Mouse (Mus musculus): ENCODE measurements around the gene Ascl2. TPM values are rescaled to one million over a fixed set of nuclear protein-coding genes. Genes with fewer than 3 reads are reported as not detected.
A peak's percentile ranks its signal among the peaks of the same experiment; 100 is the strongest.

The Ascl2 gene
- total RNA-seq (2014; rRNA removed) (2.9 TPM in 1 of 2 replicates, not detected in the other), polyA plus RNA-seq (2015; fragmentation: Nextera tagmentation; extraction: Ambion mirVana) (0.69 and 1.1 TPM in 2 replicates)

GRCm38 (mm10) chr7:142968809-142969511 lies at the start of gene Ascl2:
TSS of gene Ascl2 (minus strand) at chr7:142969264.
- Histone ChIP-seq H3K27me3 (ENCODE audit: insufficient read depth, low read length) (peaks cover 46% of the 10 kb centered on the region), H3K4me1 (ENCODE audit: insufficient read depth, low read length) (no peaks in the 10 kb centered on the region; the same call in 1 of the 2 replicates), H3K9ac (replicated peaks; ENCODE audit: low read length) (0 out of 2 replicates have a peak within 1 kb of the TSS, but pooled peaks have one; percentile 13), H3K4me3 (ENCODE audit: low read length) (peak within 1 kb of the TSS; percentile 44), H3K36me3 (ENCODE audit: insufficient read depth, low read length) (no peaks in the 10 kb centered on the region), H3K4me2 (ENCODE audit: low read depth, low read length) (peak within 1 kb of the TSS; percentile 83), H3K9me3 (ENCODE audit: low read length) (no peaks in the 10 kb centered on the region), H3K27ac (no peak within 1 kb of the TSS)
- ATAC-seq: peak; percentile 51
- WGBS: 1% methylated on average over 51 of the region's 51 CpGs
- no peak for TF ChIP-seq CTCF (IDR thresholded peaks at IDR 0.05; ENCODE audit: low read depth)
- peak; percentile 59 for DNase-seq (ENCODE audit: low spot score)

- Histone ChIP-seq H3K4me3 (ENCODE audit: low read length) (no peak overlapping the region), H3K9me3 (ENCODE audit: low read length) (no peaks in the 10 kb centered on the region), H3K4me1 (ENCODE audit: insufficient read depth, low read length) (peaks cover 23% of the 10 kb centered on the region), H3K36me3 (ENCODE audit: insufficient read depth, low read length) (no peaks in the 10 kb centered on the region), H3K9ac (replicated peaks; ENCODE audit: low read length) (no peak overlapping the region), H3K4me2 (ENCODE audit: low read depth, low read length) (no peak overlapping the region), H3K27me3 (ENCODE audit: insufficient read depth, low read length) (no peaks in the 10 kb centered on the region), H3K27ac (no peak overlapping the region; the same call in 1 of the 2 replicates)
- WGBS: 69% methylated on average over 4 of the region's 4 CpGs
- DNase-seq (ENCODE audit: low spot score): no peak
- no peak for ATAC-seq
- TF ChIP-seq CTCF (IDR thresholded peaks at IDR 0.05; ENCODE audit: low read depth): no peak
Measured at GRCm38 (mm10) chr7:143017181-143017580, 48.1 kb upstream of the Ascl2 start.

- Histone ChIP-seq H3K27ac (peak overlapping the region; percentile 13; the same call in 1 of the 2 replicates), H3K4me3 (ENCODE audit: low read length) (no peak overlapping the region), H3K27me3 (ENCODE audit: insufficient read depth, low read length) (no peaks in the 10 kb centered on the region), H3K9ac (replicated peaks; ENCODE audit: low read length) (no peak overlapping the region), H3K36me3 (ENCODE audit: insufficient read depth, low read length) (no peaks in the 10 kb centered on the region), H3K9me3 (ENCODE audit: low read length) (no peaks in the 10 kb centered on the region), H3K4me2 (ENCODE audit: low read depth, low read length) (no peak overlapping the region), H3K4me1 (ENCODE audit: insufficient read depth, low read length) (peaks cover 26% of the 10 kb centered on the region)
- WGBS: 39% methylated on average over 9 of the region's 9 CpGs
- TF ChIP-seq CTCF (IDR thresholded peaks at IDR 0.05; ENCODE audit: low read depth): no peak
- no peak for DNase-seq (ENCODE audit: low spot score)
- ATAC-seq: peak; percentile 24; the same call in 1 of the 2 replicates
Measured at GRCm38 (mm10) chr7:143016424-143017142, 47.5 kb upstream of the Ascl2 start.

GRCm38 (mm10) chr7:143015755-143016423 lies 46.8 kb upstream of the Ascl2 start:
- no peaks in the 10 kb centered on the region for H3K9me3 ChIP-seq (ENCODE audit: low read length)
- peak; percentile 55; the same call in 1 of the 2 replicates for ATAC-seq
- TF ChIP-seq CTCF (IDR thresholded peaks at IDR 0.05; ENCODE audit: low read depth): no peak
- no peaks in the 10 kb centered on the region for H3K36me3 ChIP-seq (ENCODE audit: insufficient read depth, low read length)
- whole genome bisulfite sequencing: 13% methylated on average over 1 of the region's 1 CpGs
- H3K27ac ChIP-seq: 0 out of 2 replicates have a peak overlapping the region, but pooled peaks have one; percentile 13
- H3K9ac ChIP-seq (replicated peaks; ENCODE audit: low read length): no peak overlapping the region
- H3K4me2 ChIP-seq (ENCODE audit: low read depth, low read length): no peak overlapping the region
- H3K4me3 ChIP-seq (ENCODE audit: low read length): no peak overlapping the region
- no peaks in the 10 kb centered on the region for H3K27me3 ChIP-seq (ENCODE audit: insufficient read depth, low read length)
- DNase-seq (ENCODE audit: low spot score): peak; percentile 69
- H3K4me1 ChIP-seq (ENCODE audit: insufficient read depth, low read length): peaks cover 26% of the 10 kb centered on the region

- no peak overlapping the region for H3K27ac ChIP-seq
- no peak for DNase-seq (ENCODE audit: low spot score)
- H3K4me2 ChIP-seq (ENCODE audit: low read depth, low read length): no peak overlapping the region
- H3K27me3 ChIP-seq (ENCODE audit: insufficient read depth, low read length): no peaks in the 10 kb centered on the region
- H3K9me3 ChIP-seq (ENCODE audit: low read length): no peaks in the 10 kb centered on the region
- no peak overlapping the region for H3K4me3 ChIP-seq (ENCODE audit: low read length)
- no peaks in the 10 kb centered on the region for H3K36me3 ChIP-seq (ENCODE audit: insufficient read depth, low read length)
- no peak for TF ChIP-seq CTCF (IDR thresholded peaks at IDR 0.05; ENCODE audit: low read depth)
- 65% methylated on average over 7 of the region's 7 CpGs for WGBS
- no peak for ATAC-seq
- H3K4me1 ChIP-seq (ENCODE audit: insufficient read depth, low read length): peaks cover 26% of the 10 kb centered on the region
- no peak overlapping the region for H3K9ac ChIP-seq (replicated peaks; ENCODE audit: low read length)
Measured at GRCm38 (mm10) chr7:143014862-143015659, 46.0 kb upstream of the Ascl2 start.
